Mouse (Mus musculus): Measurements from ENCODE around the gene Neurod2.

GRCm38 (mm10) chr11:98336245-98337107 is 7.0 kb upstream of the Neurod2 start:
- no peak for TF ChIP-seq POLR2A (IDR thresholded peaks at IDR 0.05; ENCODE audit: control insufficient read depth, low read depth, low read length)
- no peak; the same call in 1 of the 2 replicates for TF ChIP-seq CTCF (IDR thresholded peaks at IDR 0.05; ENCODE audit: control insufficient read depth, insufficient read depth, insufficient replicate concordance, low read depth, low read length)
